18 mouse cellular contexts compared by ENCODE assay signal in genomic region chr15:84049570-84049969, GRCm38 (mm10). TPM values are rescaled to one million over a fixed set of nuclear protein-coding genes. Genes with fewer than 3 reads are reported as not detected.
DNase-seq lines count a peak whose midpoint lies in the region; ATAC-seq and TF ChIP-seq lines count a peak whose summit lies in the region.
"Had no signal": no experiment of that assay in that cellular context is flagged by ENCODE, and none has a peak within 500 bp of the region (broad histone marks: within the 10 kb centered on the region; RNA-seq: fewer than 3 reads in every experiment).

No protein-coding gene starts in this region.

- H3K36me3 ChIP-seq in kidney, adult 2 months (ENCODE audit: control insufficient read depth, insufficient read depth, low read length) = no peaks in the 10 kb centered on the region
- H3K36me3 ChIP-seq in kidney, embryonic 14.5 days (ENCODE audit: control insufficient read depth, insufficient read depth, low read length) = no peaks in the 10 kb centered on the region
- H3K36me3 ChIP-seq: forebrain, embryonic 12.5 days; heart, embryonic 15.5 days; hindbrain, embryonic 10.5 days; liver, embryonic 12.5 days; midbrain, embryonic 12.5 days had no signal

- no peaks in the 10 kb centered on the region for H3K4me1 ChIP-seq in kidney, adult 2 months (ENCODE audit: control insufficient read depth, insufficient read depth, low read length)
- H3K4me1 ChIP-seq in kidney, embryonic 14.5 days (ENCODE audit: control insufficient read depth, insufficient read depth, low read length) = no peaks in the 10 kb centered on the region
- H3K4me1 ChIP-seq: liver, embryonic 12.5 days had no signal

- no peak for ATAC-seq in kidney, embryonic 14.5 days (ENCODE audit: low FRiP score, low TSS enrichment)
- ATAC-seq: hindbrain, postnatal 0 days; liver, embryonic 12.5 days had no signal

- no peak overlapping the region for H3K27ac ChIP-seq in kidney, adult 2 months (ENCODE audit: insufficient read depth, low read depth, low read length)
- H3K27ac ChIP-seq in kidney, embryonic 14.5 days (ENCODE audit: low read depth, low read length) = no peak overlapping the region
- H3K27ac ChIP-seq: forebrain, embryonic 12.5 days; heart, adult 2 months; heart, embryonic 15.5 days; hindbrain, embryonic 10.5 days; hindbrain, postnatal 0 days; liver, embryonic 12.5 days; macrophage; midbrain, embryonic 12.5 days had no signal

- H3K9me3 ChIP-seq in kidney, embryonic 14.5 days (ENCODE audit: control insufficient read depth, low read length) = peaks cover 2% of the 10 kb centered on the region; the same call in 1 of the 2 replicates
- H3K9me3 ChIP-seq: heart, embryonic 15.5 days; midbrain, embryonic 12.5 days had no signal

- TF ChIP-seq POLR2A in kidney, adult 2 months (IDR thresholded peaks at IDR 0.05; ENCODE audit: low read depth, low read length) = no peak

- H3K9ac ChIP-seq in kidney, embryonic 14.5 days (ENCODE audit: low read depth, low read length) = no peak overlapping the region
- H3K9ac ChIP-seq: forebrain, embryonic 12.5 days; heart, embryonic 15.5 days; liver, embryonic 12.5 days; lung, embryonic 14.5 days; midbrain, embryonic 12.5 days had no signal

- H3K4me2 ChIP-seq in kidney, embryonic 14.5 days (replicated peaks; ENCODE audit: low read depth, low read length) = no peak overlapping the region
- H3K4me2 ChIP-seq: forebrain, embryonic 12.5 days; heart, embryonic 15.5 days; liver, embryonic 12.5 days; lung, embryonic 14.5 days; midbrain, embryonic 12.5 days had no signal

- H3K4me3 ChIP-seq in kidney, adult 2 months (ENCODE audit: insufficient read depth, low read depth, low read length) = no peak overlapping the region
- H3K4me3 ChIP-seq in kidney, embryonic 14.5 days (ENCODE audit: low read length) = no peak overlapping the region
- H3K4me3 ChIP-seq: forebrain, embryonic 12.5 days; heart, adult 2 months; heart, embryonic 15.5 days; hindbrain, embryonic 10.5 days; liver, embryonic 12.5 days; midbrain, embryonic 12.5 days had no signal

- peak; percentile 54 for DNase-seq in kidney, adult 2 months
- DNase-seq in adrenal gland, adult 8-10 months = peak; percentile 15
- peak; percentile 66 for DNase-seq in adrenal gland, postnatal 14 days
- peak; percentile 37 to 54 for DNase-seq in kidney, postnatal 36 days
- DNase-seq in lung, adult 18-20 months = no peak
- DNase-seq in testis, postnatal 10 days (ENCODE audit: low spot score) = no peak
- DNase-seq: cerebellum, adult 2 months; heart, adult 2 months; lung, embryonic 14.5 days; retina, postnatal 1 day had no signal

- H3K27me3 ChIP-seq in kidney, adult 2 months (replicated peaks; ENCODE audit: control insufficient read depth, insufficient read depth, low read length) = no peaks in the 10 kb centered on the region
- H3K27me3 ChIP-seq in kidney, embryonic 14.5 days (ENCODE audit: control insufficient read depth, insufficient read depth, low read length) = no peaks in the 10 kb centered on the region

- WGBS in kidney, adult 2 months = 45% methylated on average over 7 of the region's 7 CpGs
- 38% methylated on average over 7 of the region's 7 CpGs for WGBS in kidney, embryonic 14.5 days

- TF ChIP-seq CTCF in kidney, adult 2 months (conservative IDR thresholded peaks at IDR 0.05; ENCODE audit: insufficient read depth, insufficient read length, low read depth, low read length) = no peak

RNA-seq across cellular contexts. Expression of gene Efcab6, which starts 15.6 kb away (rescaled TPM):
- 0.10 and 0.34 TPM in 2 replicates for polyA plus RNA-seq in kidney, adult 2 months (2012; rRNA removed)
- polyA plus RNA-seq in kidney, embryonic 14.5 days (2014; fragmentation: Nextera tagmentation; extraction: Ambion mirVana) = not detected in 2 replicates
- total RNA-seq in adrenal gland, adult 8-10 months (2022) = under 1 TPM in 1 of 4 experiments, not detected in 3; 0.38 TPM
- total RNA-seq in adrenal gland, postnatal 14 days (2021) = not detected in 2 replicates
- total RNA-seq: heart, adult 2 months had no signal
- polyA plus RNA-seq: liver, embryonic 12.5 days; macrophage; midbrain, embryonic 12.5 days had no signal

RNA-seq across cellular contexts. Expression of gene Sult4a1, which starts 56.0 kb away (rescaled TPM):
- 0.69 and 1.5 TPM in 2 replicates for polyA plus RNA-seq in kidney, adult 2 months (2012; rRNA removed)
- 0.10 and 0.28 TPM in 2 replicates for polyA plus RNA-seq in kidney, embryonic 14.5 days (2014; fragmentation: Nextera tagmentation; extraction: Ambion mirVana)
- total RNA-seq in adrenal gland, adult 8-10 months (2022) = 1 to 10 TPM; 5.7 to 8.2 (median 6.0) TPM
- 4.2 and 8.4 TPM in 2 replicates for total RNA-seq in adrenal gland, postnatal 14 days (2021)
- polyA plus RNA-seq: macrophage had no signal

Comparison
In these comparisons a context has a peak if more than half of its experiments do, and no peak if none do; other contexts are left out.
1. DNase-seq: peak in kidney, adult 2 months (single experiment), adrenal gland, adult 8-10 months (single experiment), adrenal gland, postnatal 14 days (single experiment) and kidney, postnatal 36 days (2 of 2); none in lung, adult 18-20 months (0 of 2) and testis, postnatal 10 days (single experiment).